Mouse (Mus musculus): ENCODE results near the gene Olfr616. TPM values are rescaled to one million over a fixed set of nuclear protein-coding genes. Genes with fewer than 3 reads are reported as not detected.
"Not testable (repeated sequence)": the region's sequence is repeated elsewhere in the genome, so short reads cannot be mapped to it uniquely, and the experiment has no call there.

The Olfr616 gene
- total RNA-seq (2021): not detected
- long read RNA-seq, experiment 1: 0 reads
- long read RNA-seq, experiment 2: 0 reads

DNA sequence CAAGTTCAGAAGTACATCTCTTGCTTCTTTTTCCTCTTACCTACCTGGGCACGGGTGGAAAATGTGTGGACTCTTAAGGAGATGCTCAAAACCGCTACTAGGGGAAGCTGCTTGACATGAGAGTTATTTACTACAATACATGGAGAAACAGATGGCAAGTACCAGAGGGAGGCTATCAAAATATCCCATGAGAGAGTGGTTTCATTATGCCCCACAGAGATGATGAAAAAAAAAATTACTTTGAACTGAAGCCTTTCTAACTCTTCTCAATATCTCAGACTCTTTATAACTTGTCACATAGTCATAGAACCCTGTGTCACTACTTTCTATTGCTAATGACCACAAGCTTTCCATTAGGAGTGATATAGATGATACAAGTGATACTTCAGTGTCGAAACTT, at the start of gene Olfr616:
TSS of gene Olfr616 (minus strand) at position 101 of the 400 bp plus-strand sequence.
- DNase-seq (ENCODE audit: low spot score): no peak

GRCm38 (mm10) chr7:103612434-103612833, 43.5 kb upstream of the Olfr616 start, which contains the start of gene Olfr620:
TSS of gene Olfr620 (minus strand) at chr7:103612534.
- DNase-seq (ENCODE audit: low spot score): no peak

- DNase-seq (ENCODE audit: low spot score): no peak
Observed at GRCm38 (mm10) chr7:103607425-103607824, 38.5 kb upstream of the Olfr616 start.

- DNase-seq (ENCODE audit: low spot score): no peak
Observed at GRCm38 (mm10) chr7:103600275-103600674, 31.3 kb upstream of the Olfr616 start, which contains the start of gene Olfr619. TSS of gene Olfr619 (plus strand) at chr7:103600575.

GRCm38 (mm10) chr7:103589803-103590202, 20.9 kb upstream of the Olfr616 start, which contains the start of gene Olfr618:
TSS of gene Olfr618 (plus strand) at chr7:103590103.
- DNase-seq (ENCODE audit: low spot score): no peak

DNA sequence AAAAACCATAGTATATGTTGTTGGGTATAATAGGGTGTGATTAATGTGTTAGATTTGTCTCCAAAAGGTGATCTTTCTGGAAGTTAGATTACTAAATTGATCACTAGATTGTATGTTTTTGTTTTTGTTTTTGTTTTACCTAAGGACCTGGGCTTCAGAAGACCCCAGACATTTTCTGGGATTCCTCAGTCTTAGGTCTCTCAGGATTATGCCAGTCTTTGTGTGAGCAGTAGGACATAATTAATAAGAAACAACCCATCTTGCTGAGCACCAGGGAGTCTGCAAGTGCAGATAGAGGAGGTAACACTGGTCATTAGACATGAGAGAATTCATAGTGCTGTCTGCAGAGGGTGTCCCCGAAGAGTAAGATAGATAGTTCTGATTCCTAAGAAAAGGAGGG, 3.8 kb upstream of the Olfr616 start, which contains the start of gene Olfr617:
TSS of gene Olfr617 (plus strand) at position 301 of the 400 bp plus-strand sequence.
- DNase-seq (ENCODE audit: low spot score): no peak

GRCm38 (mm10) chr7:103555779-103556178, 13.2 kb downstream of the Olfr616 start, which contains the start of gene Olfr615:
TSS of gene Olfr615 (plus strand) at chr7:103556079.
- no peak for DNase-seq (ENCODE audit: low spot score)

DNA sequence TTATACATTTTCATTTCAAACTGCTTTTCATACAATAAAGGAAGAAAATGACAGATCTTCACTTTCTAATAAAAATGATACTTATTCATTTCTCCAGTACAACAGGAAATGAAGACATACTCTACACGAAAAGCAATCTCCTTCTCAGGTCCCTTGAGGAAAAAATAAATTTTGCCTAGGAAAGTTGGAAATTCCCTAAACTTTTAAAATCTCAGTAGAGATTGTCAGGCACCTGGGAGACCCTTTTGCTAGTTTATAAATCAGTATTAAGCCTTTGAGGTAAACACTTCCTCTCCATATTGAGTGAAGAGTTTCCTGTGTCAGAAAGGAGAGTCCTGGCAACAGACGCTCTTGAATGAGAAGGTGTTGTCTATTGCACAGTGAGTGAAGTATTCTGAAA, 21.2 kb downstream of the Olfr616 start, which contains the start of gene Olfr613:
TSS of gene Olfr613 (plus strand) at position 301 of the 400 bp plus-strand sequence.
- no peak for DNase-seq (ENCODE audit: low spot score)

DNA sequence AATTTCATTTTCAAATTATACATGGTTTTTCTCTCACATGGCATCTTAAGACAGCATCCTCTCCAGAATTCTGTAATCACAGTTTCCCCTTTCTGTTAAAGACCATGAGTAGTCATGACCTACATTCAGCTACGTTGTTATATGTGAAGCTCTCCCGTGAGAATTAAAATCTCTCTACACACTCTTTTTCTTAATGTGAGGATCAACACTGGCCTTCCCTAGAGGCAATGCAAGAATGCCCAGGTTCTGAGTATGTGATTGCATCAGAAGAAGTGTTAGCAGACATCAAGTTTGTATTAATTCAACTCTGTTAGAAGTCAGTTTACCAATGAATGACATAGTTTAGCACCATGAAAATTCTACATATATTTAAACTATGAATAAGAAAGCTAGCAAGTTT, 26.3 kb downstream of the Olfr616 start, which contains the start of gene Olfr612:
TSS of gene Olfr612 (minus strand) at position 101 of the 400 bp plus-strand sequence.
- DNase-seq (ENCODE audit: low spot score): not testable (repeated sequence)

GRCm38 (mm10) chr7:103520746-103521145, 48.2 kb downstream of the Olfr616 start, which contains the start of gene Olfr611:
TSS of gene Olfr611 (minus strand) at chr7:103520846.
- not testable (repeated sequence) for DNase-seq (ENCODE audit: low spot score)

Small RNAs within 50 kb of the gene (microRNA-seq; reads per million reads assigned to microRNA genes)
- not detected for gene Gm26506

Other genes starting within 250 kb of the Olfr616 start
- gene Olfr598, start 245.6 kb downstream of the Olfr616 start, total RNA-seq (2021): not detected
- not detected for gene Olfr599, start 233.2 kb downstream of the Olfr616 start, total RNA-seq (2021)
- gene Olfr600, start 219.5 kb downstream of the Olfr616 start, total RNA-seq (2021): not detected
- not detected for gene Olfr601, start 206.5 kb downstream of the Olfr616 start, total RNA-seq (2021)
- not detected for gene Olfr603, start 183.0 kb downstream of the Olfr616 start, total RNA-seq (2021)
- not detected for gene Usp17lc, start 154.1 kb downstream of the Olfr616 start, total RNA-seq (2021)
- gene Olfr605, start 123.7 kb downstream of the Olfr616 start, total RNA-seq (2021): not detected
- not detected for gene Olfr606, start 120.1 kb downstream of the Olfr616 start, total RNA-seq (2021)
- not detected for gene Olfr607, start 105.0 kb downstream of the Olfr616 start, total RNA-seq (2021)
- not detected for gene Olfr608, start 99.3 kb downstream of the Olfr616 start, total RNA-seq (2021)
- gene Olfr609, start 71.1 kb downstream of the Olfr616 start, total RNA-seq (2021): not detected
- not detected for gene Olfr610, start 57.0 kb downstream of the Olfr616 start, total RNA-seq (2021)
- not detected for gene Olfr611, start 48.3 kb downstream of the Olfr616 start, total RNA-seq (2021)
- gene Olfr612, start 26.4 kb downstream of the Olfr616 start, total RNA-seq (2021): not detected
- not detected for gene Olfr613, start 21.1 kb downstream of the Olfr616 start, total RNA-seq (2021)
- gene Olfr615, start 13.1 kb downstream of the Olfr616 start, total RNA-seq (2021): not detected
- not detected for gene Olfr617, start 3.9 kb upstream of the Olfr616 start, total RNA-seq (2021)
- gene Olfr618, start 21.0 kb upstream of the Olfr616 start, total RNA-seq (2021): not detected
- gene Olfr619, start 31.4 kb upstream of the Olfr616 start, total RNA-seq (2021): not detected
- not detected for gene Olfr620, start 43.4 kb upstream of the Olfr616 start, total RNA-seq (2021)
- not detected for gene Olfr622, start 73.6 kb upstream of the Olfr616 start, total RNA-seq (2021)
- not detected for gene Olfr623, start 94.6 kb upstream of the Olfr616 start, total RNA-seq (2021)
- gene Olfr624, start 102.0 kb upstream of the Olfr616 start, total RNA-seq (2021): not detected
- gene Olfr625-ps1, start 113.6 kb upstream of the Olfr616 start, total RNA-seq (2021): not detected
- not detected for gene Olfr243, start 145.5 kb upstream of the Olfr616 start, total RNA-seq (2021)
- not detected for gene Olfr628, start 161.2 kb upstream of the Olfr616 start, total RNA-seq (2021)
- gene Olfr629, start 175.8 kb upstream of the Olfr616 start, total RNA-seq (2021): not detected
- gene Olfr630, start 188.2 kb upstream of the Olfr616 start, total RNA-seq (2021): not detected
- not detected for gene Olfr69, start 202.5 kb upstream of the Olfr616 start, total RNA-seq (2021)
- not detected for gene Olfr68, start 210.6 kb upstream of the Olfr616 start, total RNA-seq (2021)
- not detected for gene Olfr67, start 222.7 kb upstream of the Olfr616 start, total RNA-seq (2021)
- 10 to 100 TPM; 28.0 to 32.7 TPM for gene Hbb-bt, start 244.9 kb upstream of the Olfr616 start, total RNA-seq (2021)

Data from gastrocnemius, adult 18-20 months (tissue).